Mouse (Mus musculus) CD4-positive naive resting alpha-beta T cell, adult 57 days (primary cell): Measurements from ENCODE around the gene Zic2. TPM values are rescaled to one million over a fixed set of nuclear protein-coding genes. Genes with fewer than 3 reads are reported as not detected.

Source experiments
- total RNA-seq: library from RNA; stranded (reverse); gene quantifications from one replicate; pipeline ENCODE4 v1.2.4, GENCODE M21; 2023

Gene Zic2
- not detected for total RNA-seq

DNA sequence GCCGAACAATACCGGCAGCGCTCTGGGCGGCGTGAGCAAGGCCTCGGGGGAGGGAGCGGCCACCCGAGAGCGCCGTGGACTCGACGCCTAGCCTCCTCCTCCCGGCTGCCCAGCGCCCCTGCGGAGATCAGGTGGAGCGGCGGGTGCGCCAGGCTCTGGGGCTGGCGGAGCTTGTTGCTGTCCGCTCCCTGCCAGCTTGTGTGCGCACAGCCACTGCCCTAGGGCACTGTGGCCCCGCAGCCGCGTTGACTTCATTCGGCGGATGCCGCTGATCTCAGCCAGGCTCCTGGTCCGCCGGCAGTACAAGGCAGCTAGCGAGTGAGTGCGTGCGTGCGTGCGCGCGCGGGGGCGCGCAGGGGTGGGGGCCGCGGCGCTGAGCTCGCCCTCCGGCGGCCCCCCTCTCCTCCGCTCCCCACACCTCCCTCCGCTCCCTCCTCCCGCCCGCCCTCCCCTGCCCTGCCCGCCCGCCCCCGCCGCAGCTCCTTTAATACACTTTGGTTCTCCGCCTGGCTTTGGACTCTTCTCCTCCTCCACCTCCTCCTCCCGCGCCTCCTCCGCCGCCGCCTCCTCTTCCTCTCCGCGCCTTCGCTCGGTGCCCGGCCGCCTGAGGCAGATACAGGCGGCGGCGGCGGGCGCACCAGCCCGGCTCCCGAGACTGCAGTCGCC lies at the start of gene Zic2:
Zic2 (plus strand) TSS at position 545 of the 666 bp plus-strand sequence.

DNA sequence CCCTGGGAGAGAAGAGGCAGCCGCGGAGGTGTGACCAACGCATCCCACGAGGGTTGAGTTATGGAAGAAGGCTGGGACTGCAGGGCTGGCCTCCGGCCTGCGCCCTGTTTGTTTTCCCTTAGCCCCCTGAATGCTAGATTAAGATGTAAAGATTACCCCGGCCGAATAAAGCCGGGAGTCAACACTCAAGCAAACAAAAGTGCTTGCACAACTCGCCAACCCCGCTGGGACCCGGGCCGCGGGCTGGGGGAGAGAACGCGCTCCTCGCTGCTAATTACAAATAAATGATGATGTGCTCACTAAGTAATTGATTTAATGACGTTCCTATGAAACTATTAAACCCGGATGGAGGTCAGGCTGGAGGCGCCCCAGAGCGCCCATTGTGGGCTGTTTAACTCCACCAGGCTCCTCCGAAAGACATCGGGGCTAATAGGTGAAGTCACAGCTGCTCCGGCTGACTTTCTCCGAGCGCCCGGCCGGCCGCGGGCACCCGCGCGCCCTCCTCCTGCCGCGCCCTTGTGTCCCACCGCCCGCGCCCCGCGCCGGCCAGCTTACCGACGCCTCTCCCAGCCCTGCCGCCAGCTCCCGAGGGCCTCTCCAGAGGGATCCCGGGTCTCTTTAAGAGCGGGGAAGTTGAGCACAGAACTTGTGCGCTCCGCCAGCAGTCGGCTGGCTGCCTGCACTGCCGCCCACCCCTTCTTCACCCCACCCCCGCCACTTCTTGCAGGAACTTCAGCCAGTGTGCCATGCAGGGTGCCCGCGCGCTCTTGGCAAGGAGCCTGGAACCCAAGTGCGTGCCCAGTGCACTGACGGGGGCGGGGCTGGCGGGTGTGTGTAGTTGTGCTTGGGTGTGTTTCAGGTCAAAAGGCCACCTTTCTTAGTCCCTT lies 24.5 kb upstream of the Zic2 start, which contains the start of gene Gm5089:
Gm5089 (minus strand) TSS at position 620 of the 887 bp plus-strand sequence.

DNA sequence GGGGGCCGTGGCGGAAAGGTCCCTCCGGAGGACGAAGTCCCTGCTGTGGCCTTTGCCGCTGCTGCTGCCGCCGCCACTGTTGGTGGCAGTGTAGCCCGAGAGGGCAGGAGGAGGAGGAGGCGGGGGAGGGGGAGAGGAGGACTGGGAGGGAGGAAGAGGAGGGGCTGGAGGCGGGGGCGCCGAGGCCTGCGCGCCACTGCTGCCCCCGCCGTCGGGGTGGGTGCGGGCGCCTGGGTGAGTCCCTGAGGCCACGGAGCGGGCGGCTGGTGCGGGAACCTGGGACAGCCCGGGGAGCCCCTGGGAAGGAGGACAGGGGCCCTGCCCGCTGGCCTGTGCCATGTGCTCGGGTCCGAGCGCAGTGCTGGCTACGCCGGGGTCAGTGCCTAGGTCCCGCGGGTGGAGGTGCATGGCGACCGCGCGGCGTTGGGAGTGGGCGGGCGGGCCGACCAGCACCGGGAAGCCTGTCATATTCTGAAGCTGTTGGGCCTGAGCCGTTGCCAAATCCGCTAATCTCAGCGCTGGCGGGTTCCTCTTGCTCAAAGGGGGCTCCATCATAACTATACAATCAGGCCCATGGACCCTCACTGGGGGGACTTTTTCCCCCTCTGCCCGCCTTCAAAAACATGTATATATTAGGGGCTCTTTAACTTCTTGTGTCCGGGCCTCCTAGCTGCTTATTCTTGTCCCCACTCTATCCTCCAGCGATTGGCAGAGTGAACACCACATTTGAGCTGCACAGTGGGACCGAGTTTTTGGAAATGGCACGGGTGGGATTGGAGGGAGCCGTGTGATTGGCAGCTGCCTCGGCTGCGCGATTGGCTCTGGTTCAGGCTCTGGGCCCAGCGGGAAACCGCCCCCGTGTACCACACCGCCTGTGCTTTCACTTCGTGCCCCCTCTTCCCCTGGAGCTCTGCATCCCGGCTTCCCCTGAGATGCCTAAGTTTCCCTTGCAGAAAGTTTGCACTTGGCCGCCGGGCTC lies 10.2 kb upstream of the Zic2 start, which contains the start of gene Zic5:
Zic5 (minus strand) TSS at position 915 of the 979 bp plus-strand sequence.

DNA sequence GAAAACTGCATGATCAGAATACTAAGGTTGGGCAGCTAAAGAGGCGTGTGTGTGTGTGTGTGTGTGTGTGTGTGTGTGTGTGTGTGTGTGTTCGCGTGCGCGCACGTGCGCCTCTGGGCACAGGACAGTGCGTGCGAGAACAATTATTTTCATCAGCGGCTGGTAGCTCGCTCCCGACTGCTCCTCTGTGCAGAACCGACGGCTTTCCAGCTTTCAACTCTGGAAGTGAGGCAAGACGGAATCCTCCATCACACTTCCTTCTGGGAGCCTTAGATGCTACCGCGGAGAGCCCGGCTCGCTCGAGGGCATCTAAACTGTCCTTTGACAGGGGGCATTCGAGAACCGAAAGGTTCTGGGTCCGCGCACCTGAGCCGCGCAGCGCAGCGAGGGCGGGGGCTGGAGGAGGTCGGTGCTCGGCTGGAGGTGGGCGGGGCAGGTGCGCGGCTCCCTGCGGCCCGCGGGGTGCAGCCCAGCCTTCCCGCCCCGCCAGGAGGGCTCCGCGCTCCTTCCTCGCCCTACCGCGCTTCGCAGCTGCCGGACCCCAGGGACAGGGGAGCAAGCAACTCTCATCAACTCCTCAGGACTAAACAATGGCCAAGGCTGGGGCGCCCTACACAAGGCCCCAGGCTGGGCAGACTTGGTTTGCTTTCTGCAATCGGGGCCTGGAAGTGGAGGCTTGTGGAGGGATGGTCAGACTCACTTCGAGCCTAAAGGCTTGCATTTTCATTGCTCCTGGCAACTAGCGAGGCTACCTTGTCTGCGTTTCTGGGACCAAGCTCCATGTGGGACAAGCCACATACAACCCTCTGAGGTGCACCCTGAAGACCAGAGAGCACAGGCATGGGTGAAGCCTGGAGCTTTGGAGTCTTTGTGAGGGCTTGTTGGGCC lies 15.4 kb downstream of the Zic2 start, which contains the start of gene Gm10837:
Gm10837 (plus strand) TSS at position 146 of the 888 bp plus-strand sequence.

Other genes with a start within 250 kb of the Zic2 start
- not detected for gene Gm5089, start 24.3 kb upstream of the Zic2 start, total RNA-seq
- not detected for gene Zic5, start 9.8 kb upstream of the Zic2 start, total RNA-seq
- gene Gm10837, start 15.2 kb downstream of the Zic2 start, total RNA-seq = not detected
- gene Pcca, start 58.9 kb downstream of the Zic2 start, total RNA-seq = 42.5 TPM